Mouse (Mus musculus) hindbrain, postnatal 0 days (tissue): ENCODE measurements around the gene Prelid1. TPM values are rescaled to one million over a fixed set of nuclear protein-coding genes. Genes with fewer than 3 reads are reported as not detected.

Experiments
- ATAC-seq: fragments of 200-750 bp; cut with Nextera tagmentation; 2 replicates; pipeline ENCODE4 v1.8.0; 2017; ENCODE audit warnings: mild to moderate bottlenecking, moderate TSS enrichment, moderate library complexity
- DNase-seq: peaks from one replicate; pipeline ENCODE4 v3.0.0-alpha.2; 2015; ENCODE audit warnings: low spot score
- H3K27ac ChIP-seq: fragments of 300-500 bp; sonication (generic); 2 replicates; pipeline ENCODE4 v1.5.1; 2014; ENCODE audit warnings: mild to moderate bottlenecking
- H3K27me3 ChIP-seq: fragments of 300-500 bp; sonication (generic); 2 replicates; pipeline ENCODE4 v1.6.1; 2014; ENCODE audit warnings: low read length, mixed read lengths; ENCODE audit not compliant: insufficient read depth
- H3K36me3 ChIP-seq: fragments of 300-500 bp; sonication (generic); 2 replicates; pipeline ENCODE4 v1.6.1; 2014; ENCODE audit warnings: low read length, mixed read lengths; ENCODE audit not compliant: insufficient read depth
- H3K4me1 ChIP-seq: fragments of 300-500 bp; sonication (generic); 2 replicates; pipeline ENCODE4 v1.6.1; 2014; ENCODE audit warnings: antibody characterized with exemption, low read length, mixed read lengths; ENCODE audit not compliant: insufficient read depth
- H3K4me2 ChIP-seq: fragments of 300-500 bp; sonication (generic); 2 replicates; pipeline ENCODE4 v1.6.1; 2014; ENCODE audit warnings: low read depth, mild to moderate bottlenecking, low read length, moderate library complexity, mixed read lengths
- H3K4me3 ChIP-seq: fragments of 300-500 bp; sonication (generic); 2 replicates; pipeline ENCODE4 v1.5.1; 2014; ENCODE audit warnings: low read length
- H3K9ac ChIP-seq: fragments of 300-500 bp; sonication (generic); replicated peaks from 2 replicates; pipeline ENCODE4 v1.6.1; 2014; ENCODE audit warnings: mild to moderate bottlenecking, low read length, moderate library complexity, mixed read lengths
- H3K9me3 ChIP-seq: fragments of 300-500 bp; sonication (generic); 2 replicates; pipeline ENCODE4 v1.6.1; 2016; ENCODE audit warnings: low read length, mixed read lengths
- CTCF ChIP-seq: IDR thresholded peaks from 2 replicates; pipeline ENCODE4 v1.5.1; 2016; ENCODE audit warnings: antibody characterized with exemption, control low read depth, low read depth
- WGBS: fragments of 180-500 bp; shearing (Covaris S2); extraction: QIAGEN DNeasy Blood & Tissue Kit; methylation state at CpG from one replicate; pipeline ENCODE4 v1.1.7; 2014; 5-methylcytosine and 5-hydroxymethylcytosine counted together
- polyA plus RNA-seq: library from polyadenylated mRNA; unstranded; fragments of >200 nt; fragmentation: Nextera tagmentation; extraction: Ambion mirVana; gene quantifications from 2 replicates; pipeline ENCODE4 v1.2.1, GENCODE M21; 2015
- total RNA-seq: library from RNA; depleted of rRNA; stranded (reverse); fragments of >200 nt; gene quantifications from 2 replicates; pipeline ENCODE4 v1.2.3, GENCODE M21; 2014

Prelid1 gene
- total and polyA plus RNA-seq, 2 experiments from 2014 or later = 197 to 327 TPM

- Histone ChIP-seq H3K9ac (no peak overlapping the region), H3K27me3 (no peaks in the 10 kb centered on the region), H3K4me3 (no peak overlapping the region), H3K4me1 (no peaks in the 10 kb centered on the region), H3K27ac (no peak overlapping the region), H3K36me3 (peaks cover 67% of the 10 kb centered on the region), H3K4me2 (no peak overlapping the region), H3K9me3 (no peaks in the 10 kb centered on the region)
- no peak for TF ChIP-seq CTCF
- no peak for ATAC-seq
- 84% methylated on average over 9 of the region's 9 CpGs for WGBS
- DNase-seq = no peak
Measured at GRCm38 (mm10) chr13:55313051-55313450, 7.2 kb upstream of the Prelid1 start.

GRCm38 (mm10) chr13:55314891-55315412 is 5.3 kb upstream of the Prelid1 start:
- Histone ChIP-seq H3K4me3 (no peak overlapping the region), H3K9me3 (no peaks in the 10 kb centered on the region), H3K27me3 (no peaks in the 10 kb centered on the region), H3K4me2 (no peak overlapping the region), H3K27ac (no peak overlapping the region), H3K9ac (no peak overlapping the region), H3K36me3 (peaks cover 56% of the 10 kb centered on the region), H3K4me1 (no peaks in the 10 kb centered on the region)
- no peak for DNase-seq
- no peak for TF ChIP-seq CTCF
- 82% methylated on average over 2 of the region's 2 CpGs for WGBS
- ATAC-seq = no peak

GRCm38 (mm10) chr13:55318351-55318750 is 1.9 kb upstream of the Prelid1 start:
- WGBS = 81% methylated on average over 3 of the region's 3 CpGs
- DNase-seq (no peak), ATAC-seq (no peak)
- H3K4me3 ChIP-seq = no peak overlapping the region
- H3K4me1 ChIP-seq = no peaks in the 10 kb centered on the region; the same call in 1 of the 2 replicates
- peaks cover 28% of the 10 kb centered on the region for H3K36me3 ChIP-seq
- no peaks in the 10 kb centered on the region for H3K9me3 ChIP-seq
- TF ChIP-seq CTCF = no peak
- H3K4me2 ChIP-seq = no peak overlapping the region
- H3K9ac ChIP-seq = no peak overlapping the region
- H3K27me3 ChIP-seq = no peaks in the 10 kb centered on the region
- no peak overlapping the region for H3K27ac ChIP-seq

- Histone ChIP-seq H3K27ac (peak within 1 kb of the TSS; percentile 75), H3K36me3 (peaks cover 22% of the 10 kb centered on the region), H3K4me3 (peak within 1 kb of the TSS; percentile 89), H3K4me1 (no peaks in the 10 kb centered on the region; the same call in 1 of the 2 replicates), H3K9me3 (no peaks in the 10 kb centered on the region), H3K4me2 (peak within 1 kb of the TSS; percentile 89), H3K27me3 (no peaks in the 10 kb centered on the region), H3K9ac (peak within 1 kb of the TSS; percentile 90)
- peak; percentile 92 for ATAC-seq
- peak; percentile 96 for DNase-seq
- WGBS = under 1% methylated on average over 73 of the region's 73 CpGs
- no peak for TF ChIP-seq CTCF
Measured at GRCm38 (mm10) chr13:55321434-55322129, 1.3 kb downstream of the Prelid1 start, which contains the start of gene Rab24. Rab24 (minus strand) TSS chr13:55321946.

- no peaks in the 10 kb centered on the region for H3K27me3 ChIP-seq
- peak; percentile 66 for TF ChIP-seq CTCF
- peaks cover 3% of the 10 kb centered on the region for H3K4me1 ChIP-seq
- H3K36me3 ChIP-seq = peaks cover 19% of the 10 kb centered on the region
- ATAC-seq (no peak), DNase-seq (peak; percentile 78)
- H3K4me3 ChIP-seq = peak overlapping the region; percentile 89
- H3K27ac ChIP-seq = peak overlapping the region; percentile 75
- no peaks in the 10 kb centered on the region for H3K9me3 ChIP-seq
- H3K4me2 ChIP-seq = peak overlapping the region; percentile 89
- H3K9ac ChIP-seq = peak overlapping the region; percentile 90
- WGBS = 1% methylated on average over 31 of the region's 31 CpGs
Measured at GRCm38 (mm10) chr13:55322130-55322825, 2.0 kb downstream of the Prelid1 start.

GRCm38 (mm10) chr13:55325596-55325995 is 5.3 kb downstream of the Prelid1 start:
- ATAC-seq (no peak), DNase-seq (no peak)
- Histone ChIP-seq H3K27ac (no peak overlapping the region), H3K27me3 (no peaks in the 10 kb centered on the region), H3K9me3 (no peaks in the 10 kb centered on the region), H3K4me3 (no peak overlapping the region), H3K4me2 (no peak overlapping the region), H3K36me3 (peaks cover 12% of the 10 kb centered on the region), H3K9ac (no peak overlapping the region), H3K4me1 (peaks cover 14% of the 10 kb centered on the region)
- TF ChIP-seq CTCF = no peak
- 79% methylated on average over 11 of the region's 11 CpGs for WGBS
